Mouse (Mus musculus) intestine, embryonic 14.5 days (tissue): ENCODE data around the gene Gm20822. TPM values are rescaled to one million over a fixed set of nuclear protein-coding genes. Genes with fewer than 3 reads are reported as not detected.
"Not testable (repeated sequence)": the region's sequence is repeated elsewhere in the genome, so short reads cannot be mapped to it uniquely, and the experiment has no call there.

ENCODE experiments used
- ATAC-seq: fragments of 200-750 bp; cut with Nextera tagmentation; replicated peaks from 2 replicates; pipeline ENCODE4 v1.8.0; 2017; ENCODE audit warnings: low read depth, moderate number of reproducible peaks, moderate TSS enrichment, moderate library complexity; ENCODE audit not compliant: low FRiP score, low TSS enrichment
- DNase-seq: peaks from one replicate; pipeline ENCODE4 v3.0.0-alpha.2; 2018; ENCODE audit warnings: low spot score
- H3K27ac ChIP-seq: fragments of 300-500 bp; sonication (generic); 2 replicates; pipeline ENCODE4 v1.5.1; 2014; ENCODE audit warnings: low read depth, mild to moderate bottlenecking, control low read depth
- H3K27me3 ChIP-seq: fragments of 300-500 bp; sonication (generic); replicated peaks from 2 replicates; pipeline ENCODE4 v1.6.1; 2014; ENCODE audit warnings: low read length, control low read depth; ENCODE audit not compliant: control insufficient read depth, insufficient read depth
- H3K36me3 ChIP-seq: fragments of 300-500 bp; sonication (generic); 2 replicates; pipeline ENCODE4 v1.6.1; 2014; ENCODE audit warnings: low read length, control low read depth; ENCODE audit not compliant: control insufficient read depth, insufficient read depth
- H3K4me1 ChIP-seq: fragments of 300-500 bp; sonication (generic); replicated peaks from 2 replicates; pipeline ENCODE4 v1.6.1; 2014; ENCODE audit warnings: low read length, control low read depth, mixed read lengths; ENCODE audit not compliant: control insufficient read depth, insufficient read depth
- H3K4me2 ChIP-seq: fragments of 300-500 bp; sonication (generic); 2 replicates; pipeline ENCODE4 v1.6.1; 2014; ENCODE audit warnings: low read length
- H3K4me3 ChIP-seq: fragments of 300-500 bp; sonication (generic); 2 replicates; pipeline ENCODE4 v1.5.1; 2014; ENCODE audit warnings: low read depth, low read length, control low read depth, mixed read lengths
- H3K9ac ChIP-seq: fragments of 300-500 bp; sonication (generic); 2 replicates; pipeline ENCODE4 v1.6.1; 2014; ENCODE audit warnings: mild to moderate bottlenecking, low read length
- H3K9me3 ChIP-seq: fragments of 300-500 bp; sonication (generic); 2 replicates; pipeline ENCODE4 v1.6.1; 2016; ENCODE audit warnings: low read length, control low read depth; ENCODE audit not compliant: control insufficient read depth
- WGBS: fragments of 180-500 bp; shearing (Covaris S2); extraction: QIAGEN DNeasy Blood & Tissue Kit; methylation state at CpG from one replicate; pipeline ENCODE4 v1.1.7; 2014; 5-methylcytosine and 5-hydroxymethylcytosine counted together
- polyA plus RNA-seq: library from polyadenylated mRNA; unstranded; fragments of >200 nt; fragmentation: Nextera tagmentation; extraction: Ambion mirVana; gene quantifications from 2 replicates; pipeline ENCODE4 v1.2.1, GENCODE M21; 2014

Gene Gm20822
- not detected in 2 replicates for polyA plus RNA-seq

DNA sequence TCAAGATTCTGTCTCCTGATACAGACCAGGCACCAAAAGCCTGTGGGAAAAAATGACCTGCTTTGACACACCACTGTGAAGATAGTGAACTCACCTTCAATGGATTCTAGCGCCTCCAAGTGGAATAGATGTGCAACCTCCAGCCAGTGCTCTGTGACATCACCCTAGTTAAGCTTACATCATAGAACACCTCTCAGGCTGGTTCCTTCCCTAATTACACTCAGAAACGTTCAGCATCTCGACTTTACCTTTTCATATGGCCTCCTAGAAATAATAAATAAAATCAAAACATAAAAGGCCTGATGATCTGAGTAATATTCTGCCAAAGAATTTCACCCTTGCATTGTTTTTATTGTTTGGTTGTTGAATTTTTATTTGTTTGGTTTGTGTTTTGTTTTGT, at the start of gene Gm20822:
TSS of gene Gm20822 (minus strand) at position 101 of the 400 bp plus-strand sequence.
- WGBS, result no CpG with 5 or more reads among the region's 3 CpGs

More for the DNA sequence above, at the start of gene Gm20822:
- H3K27ac ChIP-seq, ATAC-seq, H3K9ac ChIP-seq, DNase-seq, H3K27me3 ChIP-seq, H3K4me2 ChIP-seq, H3K4me1 ChIP-seq, H3K4me3 ChIP-seq, H3K9me3 ChIP-seq, H3K36me3 ChIP-seq: not testable (repeated sequence)
